In genomic region chr13:12124940-12125540, GRCm38 (mm10) we compare ENCODE assay signal across 11 mouse cellular contexts. TPM values are rescaled to one million over a fixed set of nuclear protein-coding genes. Genes with fewer than 3 reads are reported as not detected.
DNase-seq lines count a peak whose midpoint lies in the region; ATAC-seq lines count a peak whose summit lies in the region.
"Had no signal": no experiment of that assay in that cellular context is flagged by ENCODE, and none has a peak within 500 bp of the region (broad histone marks: within the 10 kb centered on the region; RNA-seq: fewer than 3 reads in every experiment).

No protein-coding gene starts in this region.

- peak; percentile 73 to 79 for DNase-seq in heart, adult 18-20 months
- DNase-seq in brain, adult 2 months (ENCODE audit: low read depth, low spot score), result peak; percentile 94
- DNase-seq in gastrocnemius, postnatal 4 days (ENCODE audit: low spot score in 2 of 2), result peak; percentile 26 to 46
- DNase-seq in layer of hippocampus, postnatal 10 days (ENCODE audit: low spot score in 2 of 2), result peak; percentile 25 to 61
- no peak for DNase-seq in embryo, embryonic 9.5 days (ENCODE audit: extremely low spot score)
- DNase-seq in thymus, postnatal 0 days (ENCODE audit: low spot score), result no peak
- DNase-seq in urinary bladder, postnatal 25 days (ENCODE audit: low spot score), result no peak

- H3K27me3 ChIP-seq in heart, embryonic 11.5 days (ENCODE audit: control insufficient read depth, insufficient read depth, low read length), result no peaks in the 10 kb centered on the region
- H3K27me3 ChIP-seq: CH12.LX; limb, embryonic 15.5 days; neural tube, embryonic 12.5 days had no signal

- peaks cover 14% of the 10 kb centered on the region for H3K4me1 ChIP-seq in heart, embryonic 11.5 days (ENCODE audit: control insufficient read depth, insufficient read depth, low read length)
- H3K4me1 ChIP-seq: limb, embryonic 15.5 days; neural tube, embryonic 12.5 days had no signal

- no peaks in the 10 kb centered on the region for H3K9me3 ChIP-seq in heart, embryonic 11.5 days (replicated peaks; ENCODE audit: control insufficient read depth, low read length)
- H3K9me3 ChIP-seq: limb, embryonic 15.5 days; neural tube, embryonic 12.5 days had no signal

- no peak overlapping the region for H3K4me2 ChIP-seq in heart, embryonic 11.5 days
- H3K4me2 ChIP-seq: limb, embryonic 15.5 days; neural tube, embryonic 12.5 days had no signal

- H3K9ac ChIP-seq in heart, embryonic 11.5 days (ENCODE audit: low read depth, low read length), result no peak overlapping the region
- H3K9ac ChIP-seq: limb, embryonic 15.5 days; neural tube, embryonic 12.5 days had no signal

- no peak overlapping the region for H3K4me3 ChIP-seq in heart, embryonic 11.5 days (ENCODE audit: low read depth, low read length)
- H3K4me3 ChIP-seq: limb, embryonic 15.5 days; neural tube, embryonic 12.5 days had no signal

- H3K36me3 ChIP-seq in heart, embryonic 11.5 days (ENCODE audit: control insufficient read depth, insufficient read depth, low read length), result no peaks in the 10 kb centered on the region
- H3K36me3 ChIP-seq: limb, embryonic 15.5 days; neural tube, embryonic 12.5 days had no signal

- no peak overlapping the region for H3K27ac ChIP-seq in heart, embryonic 11.5 days (ENCODE audit: low read depth, low read length)
- H3K27ac ChIP-seq: limb, embryonic 15.5 days; neural tube, embryonic 12.5 days had no signal

- no peak for ATAC-seq in heart, embryonic 11.5 days (replicated peaks; ENCODE audit: insufficient number of reproducible peaks, low FRiP score, low TSS enrichment)

- WGBS in heart, embryonic 11.5 days (ENCODE audit: insufficient replicate concordance), result 52% methylated on average over 7 of the region's 7 CpGs

RNA-seq across cellular contexts. Expression of gene Ryr2, which starts 18.3 kb away (rescaled TPM):
- total RNA-seq in heart, adult 18-20 months (2021), result 1,000 to 10,000 TPM in 1 of 2 experiments, 100 to 1,000 TPM in 1; 887 to 1,008 TPM
- 35.6 and 46.7 TPM in 2 replicates for polyA plus RNA-seq in heart, embryonic 11.5 days (2014; fragmentation: Nextera tagmentation; extraction: Ambion mirVana)
- total RNA-seq in gastrocnemius, postnatal 4 days (2021), result under 1 TPM; 0.47 to 0.88 TPM
- 100 to 1,000 TPM; 112 to 140 TPM for total RNA-seq in layer of hippocampus, postnatal 10 days (2021)
- 0.21 and 0.68 TPM in 2 replicates for polyA plus RNA-seq in thymus, postnatal 0 days (2015; fragmentation: Nextera tagmentation; extraction: Ambion mirVana)

Comparison
In these comparisons a context has a peak if more than half of its experiments do, and no peak if none do; other contexts are left out.
1. DNase-seq: peak in heart, adult 18-20 months (2 of 2), brain, adult 2 months (single experiment), gastrocnemius, postnatal 4 days (2 of 2) and layer of hippocampus, postnatal 10 days (2 of 2); none in embryo, embryonic 9.5 days (single experiment), thymus, postnatal 0 days (single experiment) and urinary bladder, postnatal 25 days (single experiment).
2. RNA of gene Ryr2, which starts 18.3 kb away (total RNA-seq): 887 to 1,008 TPM in heart, adult 18-20 months and 112 to 140 TPM in layer of hippocampus, postnatal 10 days; 0.47 to 0.88 TPM in gastrocnemius, postnatal 4 days; every median in the first group is over 10 times any median in the second.